Mouse (Mus musculus): ENCODE measurements around the gene Cttnbp2nl.

The Cttnbp2nl gene

DNA sequence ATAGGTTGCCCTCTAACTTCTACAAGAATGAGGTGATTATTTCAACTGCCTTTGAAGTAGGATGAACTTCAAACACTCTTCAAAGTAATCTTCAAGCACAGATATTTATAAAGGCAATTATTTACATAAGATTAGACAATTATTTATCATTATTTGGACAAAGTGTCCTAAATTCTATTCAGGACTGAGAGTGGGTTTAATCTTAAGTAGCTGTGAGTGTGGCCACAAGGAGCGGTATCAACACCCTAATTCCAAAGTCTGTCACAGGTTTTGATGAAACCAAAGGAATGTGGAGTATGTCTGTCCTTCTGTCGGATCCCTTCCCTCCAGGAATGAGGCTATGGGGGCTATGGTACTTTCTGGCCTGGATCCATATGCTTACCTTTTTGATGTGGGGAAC lies 38.0 kb downstream of the Cttnbp2nl start:
- no peak for DNase-seq (ENCODE audit: low read depth, low spot score)

DNA sequence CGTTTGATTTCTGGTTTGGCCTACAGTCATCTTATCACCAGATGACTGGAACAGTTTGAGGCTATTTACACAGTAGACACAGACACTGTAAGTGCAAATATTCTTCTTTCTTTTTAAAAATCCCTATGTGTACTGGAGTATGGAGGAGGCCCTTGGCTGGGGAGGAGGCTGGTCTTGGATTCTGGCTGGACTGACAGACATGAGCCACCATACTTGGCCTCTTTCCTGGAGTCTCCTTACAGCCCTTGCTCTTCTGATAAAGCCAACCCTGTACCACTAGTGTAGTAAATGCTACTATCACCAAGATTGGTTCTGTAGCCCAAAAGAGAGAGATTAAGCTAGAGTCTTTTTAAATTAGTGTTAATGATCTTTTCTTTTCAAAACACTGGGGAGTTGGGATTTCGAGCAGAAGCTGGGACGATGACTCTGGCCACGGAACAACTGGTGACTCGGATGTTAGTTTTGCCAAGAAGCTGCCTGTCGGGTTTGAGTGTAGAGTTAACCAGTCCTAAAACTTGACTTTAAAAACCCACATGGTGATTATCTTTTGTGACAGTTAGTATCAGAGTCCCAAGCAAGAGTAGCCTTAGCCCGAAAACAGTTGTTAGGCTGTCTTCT lies 40.1 kb downstream of the Cttnbp2nl start:
- DNase-seq (ENCODE audit: low read depth, low spot score) = no peak

DNA sequence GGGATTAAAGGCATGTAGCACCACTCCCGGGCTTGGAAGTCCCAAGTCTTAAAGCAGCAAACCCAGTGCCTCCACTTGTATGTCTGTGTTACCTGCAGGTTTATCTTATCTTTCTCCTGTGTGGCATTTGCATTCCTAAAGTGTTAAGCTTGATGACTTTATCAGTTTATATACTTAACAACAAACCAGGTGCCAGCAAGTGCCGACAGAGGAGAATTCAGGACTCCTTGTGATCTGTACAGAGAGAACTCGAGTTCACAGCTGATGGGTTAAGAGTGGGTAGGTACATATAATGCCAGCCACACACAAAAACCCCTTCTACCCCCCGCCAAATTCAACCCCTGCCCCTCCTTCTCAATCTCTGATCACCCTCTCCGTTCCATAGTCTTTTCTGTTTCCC lies 41.1 kb downstream of the Cttnbp2nl start:
- DNase-seq (ENCODE audit: low read depth, low spot score) = no peak

- no peak for DNase-seq (ENCODE audit: low read depth, low spot score)
These were observed 42.1 kb downstream of the Cttnbp2nl start for GRCm38 (mm10) chr3:105010681-105011339.

DNA sequence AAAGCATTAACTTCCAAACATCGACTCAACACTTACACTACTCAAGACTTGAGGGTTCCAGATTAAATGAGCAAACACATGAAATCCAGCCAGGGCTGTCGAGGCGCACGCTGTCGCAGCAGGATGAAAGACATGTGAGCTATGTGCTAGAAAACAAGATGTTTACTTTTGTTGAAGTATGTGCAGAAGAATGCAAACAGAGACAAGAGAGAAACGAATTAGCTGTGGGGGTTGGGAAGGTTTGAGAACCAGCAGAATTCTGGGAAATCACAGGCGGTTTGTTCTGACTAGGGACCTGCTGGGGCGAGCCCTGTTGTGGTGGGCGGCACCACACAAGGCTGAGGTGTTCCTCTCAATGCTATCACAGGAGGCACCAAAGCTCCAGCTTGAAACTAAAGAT lies 44.9 kb downstream of the Cttnbp2nl start:
- peak; percentile 9 for DNase-seq (ENCODE audit: low read depth, low spot score)

- DNase-seq (ENCODE audit: low read depth, low spot score) = no peak
These were observed 46.8 kb downstream of the Cttnbp2nl start for GRCm38 (mm10) chr3:105006101-105006500.

DNA sequence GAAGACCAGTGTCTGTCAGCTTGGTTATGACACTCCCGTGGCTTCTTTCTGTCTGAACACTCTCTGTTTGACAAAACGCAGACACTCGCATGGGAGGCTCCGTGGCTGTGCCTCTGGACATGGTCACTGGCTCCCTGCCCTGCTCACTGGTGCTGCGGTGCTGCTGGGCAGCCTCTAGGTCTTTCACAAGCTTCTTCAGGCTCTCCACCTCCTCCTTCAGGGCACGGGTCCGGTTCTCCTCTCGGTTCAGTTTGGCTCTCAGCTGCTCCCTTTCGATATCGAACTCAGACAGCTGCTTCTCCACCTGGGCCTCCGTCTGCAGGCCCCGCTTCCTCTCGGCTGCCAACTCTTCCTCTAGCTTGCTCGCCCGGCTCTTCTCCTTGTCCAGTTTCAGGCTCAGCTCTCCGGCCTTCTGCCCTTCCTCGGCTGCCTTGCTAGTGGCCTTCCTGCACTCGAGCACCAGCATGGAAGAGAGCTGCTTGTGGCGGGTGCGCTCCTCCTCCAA lies 47.3 kb downstream of the Cttnbp2nl start:
- DNase-seq (ENCODE audit: low read depth, low spot score) = no peak

- no peak for DNase-seq (ENCODE audit: low read depth, low spot score)
These were observed 47.9 kb downstream of the Cttnbp2nl start for GRCm38 (mm10) chr3:105005011-105005410.

GRCm38 (mm10) chr3:105003960-105004463 lies 48.9 kb downstream of the Cttnbp2nl start:
- no peak for DNase-seq (ENCODE audit: low read depth, low spot score)

DNA sequence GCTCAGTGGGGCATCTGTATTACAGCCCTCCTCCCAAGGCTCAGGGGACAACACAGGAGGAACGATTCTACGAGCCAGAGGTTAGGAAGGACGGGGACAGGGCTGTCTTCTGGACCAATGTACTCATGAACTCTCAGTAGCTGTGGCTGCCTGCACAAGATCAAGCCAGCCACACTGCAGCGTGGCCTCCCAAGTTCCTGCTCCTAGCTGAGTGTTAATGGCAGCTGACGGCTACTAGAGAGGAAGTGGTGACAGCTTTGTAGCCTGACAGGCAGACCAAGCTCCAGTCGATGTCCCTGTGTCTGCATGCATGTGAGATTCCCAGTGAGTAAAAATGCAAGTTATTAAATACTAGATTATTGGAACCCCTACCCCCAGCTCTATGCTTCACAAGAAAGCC lies 51.6 kb downstream of the Cttnbp2nl start:
- DNase-seq (ENCODE audit: low read depth, low spot score) = no peak

- no peak for DNase-seq (ENCODE audit: low read depth, low spot score)
These were observed 52.4 kb downstream of the Cttnbp2nl start for GRCm38 (mm10) chr3:105000561-105000960.

GRCm38 (mm10) chr3:104997563-104997962 lies 55.4 kb downstream of the Cttnbp2nl start:
- DNase-seq (ENCODE audit: low read depth, low spot score) = no peak

- DNase-seq (ENCODE audit: low read depth, low spot score) = no peak
These were observed 57.2 kb downstream of the Cttnbp2nl start for GRCm38 (mm10) chr3:104995707-104996106.

DNA sequence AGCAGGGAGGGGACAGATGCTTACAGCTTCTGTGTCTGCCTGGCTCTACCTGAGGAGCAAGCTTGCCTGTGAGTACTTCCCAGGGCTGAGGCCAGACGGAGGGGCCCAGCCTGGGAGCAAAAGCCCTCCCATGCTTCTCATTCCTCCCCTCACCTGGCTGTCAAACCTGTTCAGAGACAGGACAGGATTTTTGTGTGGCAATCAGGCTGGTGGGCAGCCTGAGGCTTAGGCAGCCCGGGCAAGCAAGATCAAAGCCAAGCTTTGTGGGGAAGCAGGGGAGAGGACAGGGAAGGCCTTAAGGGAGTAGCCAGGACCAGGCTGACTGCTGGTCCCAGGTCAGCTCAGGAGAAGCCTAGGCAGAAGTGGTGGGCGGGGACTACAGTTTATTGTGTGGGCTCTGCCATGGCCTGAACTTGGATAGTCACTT lies 58.5 kb downstream of the Cttnbp2nl start:
- DNase-seq (ENCODE audit: low read depth, low spot score) = no peak

DNA sequence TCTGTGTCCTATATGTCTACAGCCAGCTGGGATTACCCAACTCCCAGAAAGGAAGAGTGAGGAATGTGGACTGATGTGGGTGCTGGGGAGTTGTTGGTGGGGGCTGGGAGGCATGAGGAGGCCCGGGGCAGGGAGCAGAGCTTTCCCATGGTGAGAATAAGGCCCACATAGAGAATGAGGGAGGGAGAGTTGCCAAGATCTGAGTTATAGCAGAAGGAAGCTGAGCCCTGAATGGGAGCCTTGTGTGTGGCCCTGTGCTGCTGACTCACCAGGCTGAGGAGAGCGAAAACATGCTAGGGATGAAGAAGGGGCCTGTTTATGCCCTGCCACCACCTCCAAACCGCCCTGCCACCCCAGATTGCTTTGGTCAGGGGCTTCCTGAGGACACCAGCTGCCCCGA lies 59.1 kb downstream of the Cttnbp2nl start:
- no peak for DNase-seq (ENCODE audit: low read depth, low spot score)

DNA sequence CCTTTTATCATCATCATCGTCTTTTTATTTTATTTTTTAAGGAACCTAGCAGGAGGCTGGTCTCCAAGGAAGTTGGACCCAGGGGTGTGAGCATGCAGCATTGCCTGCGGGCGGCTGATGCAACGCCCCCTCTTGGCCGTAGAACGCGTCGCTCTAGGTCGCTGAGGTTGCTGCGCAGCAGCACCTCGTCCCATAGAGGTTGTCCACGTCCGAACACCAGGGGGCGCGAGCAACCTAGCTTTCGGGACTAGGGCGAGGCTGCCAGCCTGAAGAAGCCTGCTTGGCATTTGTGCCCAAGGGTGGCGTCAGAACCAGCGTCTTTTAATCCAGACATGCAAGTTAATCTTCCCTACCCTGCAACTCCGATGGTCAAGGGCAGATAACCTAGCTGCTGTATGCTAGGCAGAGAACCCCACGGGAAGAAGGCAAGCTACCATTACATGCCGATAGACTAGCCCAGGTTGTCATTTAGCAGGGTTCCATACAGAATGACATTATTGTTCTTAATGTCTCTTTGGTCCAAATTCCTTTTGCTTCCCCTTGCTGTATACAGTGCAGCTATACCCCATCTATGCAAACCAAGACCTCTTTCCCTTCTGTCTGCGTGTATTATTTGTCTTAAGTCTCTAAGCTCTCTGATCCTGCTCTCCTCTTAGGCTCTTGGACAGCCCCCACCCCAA lies 60.1 kb downstream of the Cttnbp2nl start:
- DNase-seq (ENCODE audit: low read depth, low spot score) = peak; percentile 86

GRCm38 (mm10) chr3:104991703-104992102 lies 61.2 kb downstream of the Cttnbp2nl start:
- no peak for DNase-seq (ENCODE audit: low read depth, low spot score)

GRCm38 (mm10) chr3:104987884-104988283 lies 65.1 kb downstream of the Cttnbp2nl start:
- no peak for DNase-seq (ENCODE audit: low read depth, low spot score)

DNA sequence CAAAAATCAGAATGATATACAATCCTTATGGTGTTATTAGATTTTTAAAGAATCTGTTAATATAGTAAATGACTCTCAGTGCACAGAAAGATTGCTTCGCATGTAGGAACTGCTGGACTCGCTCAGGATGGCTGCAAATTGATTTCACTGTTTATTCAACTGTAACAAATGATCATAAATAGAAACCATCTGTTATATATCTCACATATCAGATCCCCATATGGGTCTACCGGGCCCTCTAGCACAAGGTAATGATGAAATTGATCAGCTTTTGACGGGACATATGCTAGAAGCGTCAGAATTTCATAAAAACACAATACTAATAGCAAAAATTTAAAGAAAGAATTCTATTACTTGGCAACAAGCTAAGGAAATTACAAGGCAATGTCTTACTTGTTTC lies 73.2 kb downstream of the Cttnbp2nl start:
- DNase-seq (ENCODE audit: low read depth, low spot score) = no peak

- DNase-seq (ENCODE audit: low read depth, low spot score) = peak; percentile 57
These were observed 85.2 kb downstream of the Cttnbp2nl start for GRCm38 (mm10) chr3:104967548-104968300.

- no peak for DNase-seq (ENCODE audit: low read depth, low spot score)
These were observed 86.9 kb downstream of the Cttnbp2nl start for GRCm38 (mm10) chr3:104965991-104966554.
